Mouse (Mus musculus) heart, postnatal 25 days (tissue): Measurements from ENCODE around the gene R3hdm2. TPM values are rescaled to one million over a fixed set of nuclear protein-coding genes. Genes with fewer than 3 reads are reported as not detected.

Source experiments
- DNase-seq: peaks from one replicate; pipeline ENCODE4 v3.0.0; 2022; ENCODE audit warnings: low spot score
- intact Hi-C: fragments of 180-260 bp; cut with DNase I; formaldehyde crosslinking; loops from one replicate; pipeline ENCODE4 v1.15.1; 2025
- total RNA-seq, 2 experiments: library from RNA; stranded (reverse); gene quantifications; 2 replicates each; pipeline ENCODE4 v1.2.3; 2021

Gene R3hdm2
- total RNA-seq, 2 experiments from 2014 or later: 145 to 159 TPM

DNA sequence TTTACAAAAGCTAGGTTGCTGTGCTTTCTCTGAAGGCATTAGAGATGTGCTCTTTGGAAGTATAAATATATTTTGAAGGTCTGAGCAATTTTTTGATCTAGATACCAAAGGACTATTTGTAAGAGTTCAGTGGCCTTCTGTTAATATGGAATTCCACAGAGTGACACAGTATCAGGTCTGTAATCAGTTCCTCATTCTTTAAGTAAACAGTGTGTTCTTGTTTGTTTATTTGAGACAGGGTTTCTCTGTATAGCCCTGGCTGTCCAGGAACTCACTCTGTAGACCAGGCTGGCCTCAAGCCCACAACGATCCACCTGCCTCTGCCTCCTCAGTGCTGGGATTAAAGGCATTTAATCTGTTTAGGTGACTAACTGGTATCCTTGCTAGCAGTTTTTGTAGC, 33.5 kb downstream of the R3hdm2 start:
- DNase-seq: no peak

DNA sequence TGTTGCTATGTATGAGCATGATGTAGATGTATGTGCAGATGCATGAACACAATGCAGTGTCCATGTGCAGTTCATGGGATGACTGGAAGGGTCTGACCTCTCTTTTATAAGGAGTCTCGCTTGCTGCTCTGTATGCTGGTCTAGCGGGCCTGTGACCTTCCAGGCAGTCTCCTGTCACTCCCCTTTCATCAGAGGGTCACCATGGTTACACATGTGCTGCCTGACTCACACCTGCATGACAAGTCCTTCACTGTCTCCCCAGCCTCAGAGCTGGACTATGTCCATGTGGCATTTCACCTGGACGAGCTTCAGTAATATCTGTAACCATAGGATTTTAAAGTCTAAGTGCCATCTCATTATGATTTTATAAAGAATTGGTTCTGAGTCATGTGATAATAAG, 34.0 kb downstream of the R3hdm2 start:
- DNase-seq: no peak
- intact Hi-C loops: no loop called here

More for the DNA sequence above, 33.5 kb downstream of the R3hdm2 start:
- intact Hi-C loops: no loop called here

DNA sequence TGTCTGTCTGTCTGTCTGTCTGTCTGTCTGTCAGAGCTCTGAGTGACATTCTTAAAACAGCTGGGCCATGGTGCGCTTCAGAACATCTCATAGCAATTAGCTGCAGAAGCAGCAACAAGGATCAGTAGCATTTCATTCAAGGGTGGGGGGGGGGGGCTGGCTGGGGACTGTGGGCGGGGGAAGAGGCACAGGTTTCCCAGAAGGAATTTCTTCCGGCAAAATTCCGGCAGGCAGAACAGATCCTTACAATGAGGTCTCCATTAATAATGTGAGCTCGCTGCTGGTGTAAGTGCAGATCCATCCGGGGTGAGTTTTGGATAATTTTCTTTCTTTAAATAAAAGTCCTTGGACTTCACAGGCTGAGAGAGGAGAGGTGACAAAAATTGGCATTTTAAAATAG, 40.0 kb downstream of the R3hdm2 start:
- intact Hi-C loops: loop anchor here (5.0 kb wide), 1 partner anchor 38 kb away; the partner anchor contains the start of gene R3hdm2
- no peak for DNase-seq

DNA sequence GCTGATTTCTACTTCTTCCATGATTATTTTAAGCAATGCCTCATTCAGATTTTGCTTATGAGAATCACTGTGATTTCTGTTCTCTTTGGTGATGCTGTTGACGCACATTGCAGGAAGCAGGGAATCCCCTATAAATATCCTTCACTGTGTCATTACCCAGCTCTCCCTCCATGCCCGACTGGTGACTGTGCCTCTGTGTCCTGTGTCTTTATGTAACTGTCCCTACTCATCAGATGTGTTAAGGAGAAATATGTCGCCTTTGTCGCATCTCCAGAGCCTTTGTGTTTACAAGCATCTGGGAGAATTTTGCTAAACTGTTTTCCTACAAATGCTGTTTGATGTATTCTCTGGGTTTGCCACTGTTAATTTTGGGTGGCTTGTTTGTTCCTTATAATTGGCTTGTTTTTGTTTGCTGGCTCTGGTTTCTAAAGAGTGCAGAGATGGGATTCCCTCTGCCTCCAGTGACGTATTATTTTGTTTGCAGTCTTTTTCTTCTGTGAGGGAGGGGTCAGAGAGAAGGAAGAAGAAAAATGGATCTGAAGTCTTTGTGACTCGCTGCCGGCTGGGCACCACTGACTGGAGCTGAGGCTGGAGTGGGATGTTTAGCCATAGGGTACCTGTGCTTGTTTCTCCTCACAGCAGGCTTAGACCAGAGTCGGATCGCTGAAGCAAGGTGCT, 40.7 kb downstream of the R3hdm2 start:
- intact Hi-C loops: loop anchor here (5.0 kb wide), 1 partner anchor 39 kb away; the partner anchor contains the start of gene R3hdm2
- DNase-seq: no peak

DNA sequence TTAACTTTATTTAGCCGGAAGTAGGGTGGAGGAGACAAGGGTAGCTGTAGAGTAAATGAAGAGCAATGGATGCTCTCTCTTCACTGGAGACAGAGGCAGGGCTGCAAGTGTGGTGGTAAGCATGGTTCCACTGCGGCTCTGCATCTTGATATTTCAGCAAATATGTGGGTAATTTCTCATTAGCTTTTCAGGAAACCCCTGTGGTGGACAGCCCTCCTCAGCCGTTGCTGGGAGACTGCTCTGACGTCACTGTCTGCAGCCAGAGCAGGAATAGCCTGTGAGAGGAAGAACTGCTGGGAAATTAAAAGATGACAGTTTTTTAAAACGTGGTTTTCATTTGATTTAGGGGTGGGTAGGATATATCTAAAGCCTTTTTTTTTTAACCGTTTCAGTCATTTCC, 41.9 kb downstream of the R3hdm2 start:
- DNase-seq: peak; percentile 31
- intact Hi-C loops: loop anchor here (5.0 kb wide), 1 partner anchor 40 kb away; the partner anchor contains the start of gene R3hdm2

DNA sequence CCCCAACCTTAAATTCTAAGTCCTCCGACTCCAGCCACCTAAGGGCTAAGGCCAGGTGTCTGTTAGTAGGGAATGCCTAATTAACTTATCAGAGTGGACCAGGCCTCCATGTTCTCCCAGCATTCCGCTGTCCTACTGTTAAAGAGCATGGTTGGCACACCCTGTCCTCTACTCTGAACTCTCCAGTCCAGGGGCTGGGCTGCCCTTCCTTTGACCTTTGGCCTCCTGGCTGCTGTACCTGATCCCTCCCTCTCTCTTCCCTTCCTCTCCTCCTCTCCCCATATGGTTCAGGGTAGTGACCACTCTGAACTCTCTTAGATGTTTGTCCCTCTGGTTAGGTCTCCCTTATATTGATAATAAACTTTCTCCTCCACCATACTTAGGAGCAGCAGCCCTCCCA, 45.7 kb downstream of the R3hdm2 start:
- no peak for DNase-seq
- intact Hi-C loops: no loop called here

DNA sequence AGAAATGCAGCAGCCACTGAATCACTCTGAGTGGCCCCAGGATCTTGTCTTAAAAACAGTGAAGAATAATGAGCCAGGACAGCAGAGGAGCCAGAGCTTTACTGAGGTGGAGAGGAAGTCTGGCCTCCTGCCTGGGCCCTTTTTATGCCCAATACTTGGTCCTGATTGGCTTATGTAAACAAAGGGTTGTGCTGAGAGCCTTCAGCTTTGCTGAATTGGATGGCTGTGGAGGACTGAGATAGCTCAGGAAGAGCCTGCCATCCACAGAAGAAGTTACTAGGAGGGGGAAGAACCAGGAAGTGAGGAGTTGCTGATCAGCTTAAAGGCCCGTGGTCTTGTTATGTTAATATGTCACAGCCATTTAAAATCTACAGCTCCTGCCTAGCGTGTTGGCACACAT, 46.5 kb downstream of the R3hdm2 start:
- intact Hi-C loops: no loop called here
- DNase-seq: no peak

DNA sequence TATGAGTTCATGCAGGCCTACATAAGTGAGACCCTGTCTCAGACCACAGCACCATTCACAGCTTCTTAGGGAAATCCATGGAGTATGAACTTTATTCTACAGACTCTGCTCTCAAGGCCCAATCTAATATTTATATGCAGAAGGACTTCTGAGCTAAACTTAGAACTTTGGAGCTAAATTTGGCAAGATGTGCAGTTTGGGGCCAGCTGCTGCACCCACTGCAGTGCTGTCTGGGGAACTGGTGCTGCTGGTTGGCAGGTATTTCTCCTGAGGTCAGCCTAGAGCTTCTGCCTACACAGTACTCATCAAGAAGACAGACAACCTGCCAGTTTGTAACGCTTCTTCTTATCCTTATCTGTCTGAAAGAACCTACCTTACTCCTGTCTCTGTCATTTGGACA, 47.0 kb downstream of the R3hdm2 start:
- DNase-seq: no peak
- intact Hi-C loops: no loop called here

DNA sequence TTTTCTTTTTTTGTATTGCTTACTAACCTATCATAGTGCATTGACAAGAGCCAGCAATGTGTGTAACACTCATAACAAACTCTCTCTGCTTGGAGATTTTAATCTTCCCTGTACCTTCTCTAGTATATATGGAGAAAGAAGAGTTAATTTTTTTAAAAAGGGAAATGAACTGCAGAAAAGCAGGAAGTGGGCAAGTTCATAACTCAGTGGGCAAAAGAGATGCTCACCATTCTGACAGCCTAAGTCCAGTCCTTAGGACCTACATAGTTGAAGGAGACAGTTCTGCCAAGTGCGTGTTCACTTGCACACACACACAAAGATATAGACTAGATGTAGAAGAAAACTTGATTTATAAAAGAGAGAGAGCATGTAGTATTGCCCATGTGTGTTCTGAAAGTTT, 47.9 kb downstream of the R3hdm2 start:
- intact Hi-C loops: no loop called here
- no peak for DNase-seq

DNA sequence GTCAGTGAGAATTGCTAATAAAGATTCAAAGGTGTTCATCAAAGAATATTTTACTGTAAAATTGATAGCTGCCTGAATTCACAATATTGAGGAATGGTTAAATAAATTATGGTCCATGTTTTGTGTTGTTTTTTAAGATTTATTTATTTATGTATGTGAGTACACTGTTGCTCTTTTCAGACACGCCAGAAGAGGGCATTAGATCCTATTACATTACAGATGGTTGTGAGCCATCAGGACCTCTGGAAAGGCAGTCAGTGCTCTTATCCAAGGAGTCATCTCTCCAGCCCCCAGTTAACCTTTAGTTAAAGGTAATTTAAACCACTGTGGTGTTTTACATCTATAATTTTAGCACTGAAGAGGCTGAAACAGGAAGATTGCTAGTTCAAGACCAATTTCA, 49.4 kb downstream of the R3hdm2 start:
- DNase-seq: no peak
- intact Hi-C loops: no loop called here

DNA sequence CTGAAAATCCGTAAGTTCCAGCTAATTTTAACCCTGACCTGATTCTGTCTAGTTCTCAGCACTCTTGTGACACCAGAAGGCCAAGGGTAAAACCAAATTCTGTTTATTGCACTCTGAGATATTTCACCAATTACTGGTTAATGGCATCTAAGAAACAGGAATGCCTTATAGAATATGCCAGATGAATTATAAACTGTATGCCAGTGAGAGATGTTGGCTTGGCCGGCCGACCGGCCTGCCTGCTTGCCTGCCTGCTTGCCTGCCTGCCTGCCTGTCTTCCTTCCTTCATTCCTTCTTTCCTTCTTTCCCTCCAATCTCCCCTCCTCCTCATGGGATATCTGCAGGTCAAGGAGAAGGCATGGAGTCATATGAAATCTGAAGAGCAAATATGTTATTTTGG, 52.3 kb downstream of the R3hdm2 start:
- DNase-seq: no peak
- intact Hi-C loops: no loop called here

DNA sequence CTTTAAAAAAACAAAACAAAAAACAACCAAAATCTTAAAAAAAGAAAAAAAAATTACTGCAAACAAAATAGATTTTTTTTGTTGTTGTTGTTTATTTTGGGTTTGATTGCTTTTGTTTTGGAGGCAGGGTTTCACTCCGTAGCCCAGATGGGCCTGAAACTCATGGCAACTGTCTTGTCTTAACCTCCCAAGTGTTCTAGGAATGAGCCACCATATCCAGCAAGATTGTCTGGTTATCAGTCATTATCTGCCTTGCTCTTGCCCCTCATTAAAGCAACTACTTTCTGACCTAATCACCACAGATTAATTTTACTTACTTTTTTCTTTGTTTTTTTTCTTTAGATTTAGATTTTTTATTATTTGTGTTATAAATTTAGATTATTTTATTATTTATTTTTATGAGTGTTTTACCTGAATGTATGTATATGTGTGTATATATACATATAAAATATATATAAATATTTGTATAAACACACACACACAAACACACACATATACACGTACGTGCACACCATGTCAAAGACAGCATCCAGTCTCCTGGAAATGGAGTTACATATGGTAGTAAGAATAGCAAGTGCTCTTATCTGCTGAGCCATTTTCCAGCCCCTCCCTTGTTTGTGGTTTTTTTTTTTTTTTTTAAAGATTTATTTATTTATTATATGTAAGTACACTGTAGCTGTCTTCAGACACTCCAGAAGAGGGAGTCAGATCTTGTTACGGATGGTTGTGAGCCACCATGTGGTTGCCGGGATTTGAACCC, 57.4 kb downstream of the R3hdm2 start:
- intact Hi-C loops: loop anchor here (5.0 kb wide), 1 partner anchor 85 kb away; the partner anchor contains the start of gene Inhbe
- no peak for DNase-seq

DNA sequence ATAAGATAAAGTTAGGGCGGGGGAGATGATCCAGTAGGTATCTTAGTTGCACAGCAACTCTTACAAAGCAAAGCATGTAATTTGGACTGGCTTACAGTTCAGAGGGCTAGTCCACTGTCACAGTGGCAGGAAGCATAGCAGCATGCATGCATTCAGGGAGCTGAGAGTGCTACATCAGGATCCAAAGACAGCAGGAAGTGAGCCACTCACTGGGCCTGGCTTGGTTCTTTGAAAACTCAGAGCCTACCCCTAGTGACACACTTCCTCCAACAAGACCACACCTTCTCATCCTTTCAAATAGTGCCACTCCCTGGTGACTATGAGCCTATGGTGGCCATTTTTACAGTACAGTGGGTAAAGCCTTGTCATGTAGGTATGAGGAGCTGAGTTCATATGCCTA, 73.6 kb downstream of the R3hdm2 start:
- DNase-seq: no peak
- intact Hi-C loops: no loop called here

DNA sequence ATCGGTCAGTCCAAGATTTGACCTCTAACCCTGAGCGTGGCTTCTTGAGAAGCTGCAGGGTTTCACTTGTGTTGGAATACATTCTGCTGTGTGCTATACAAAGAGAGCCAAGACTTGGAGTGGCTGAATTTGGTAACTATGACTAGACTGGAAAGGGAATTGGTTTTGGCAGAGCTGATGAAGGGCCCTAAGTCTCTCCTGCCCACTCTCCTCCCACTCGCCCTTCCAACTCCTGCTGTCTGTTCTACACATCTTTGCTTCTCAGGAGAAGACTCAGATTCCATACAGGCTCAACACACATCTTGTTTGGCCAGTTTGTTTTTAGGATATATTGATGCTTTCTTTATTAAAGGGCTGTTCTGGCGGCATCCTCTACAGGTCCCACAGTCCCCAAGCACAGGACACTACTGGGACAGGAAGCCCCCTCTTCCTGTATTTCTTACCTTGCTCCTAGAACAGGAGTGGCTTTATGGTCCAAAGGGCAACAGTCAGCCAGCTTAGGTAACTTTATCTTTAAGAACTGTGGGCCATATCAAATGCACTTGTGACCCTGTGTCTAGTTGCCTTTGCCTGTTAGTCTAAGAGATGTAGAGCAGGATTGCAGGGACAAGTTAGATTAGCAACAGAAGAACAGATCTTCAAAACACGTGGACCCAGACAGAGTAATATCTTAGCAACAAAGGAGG, 82.4 kb downstream of the R3hdm2 start:
- DNase-seq: no peak
- intact Hi-C loops: no loop called here

DNA sequence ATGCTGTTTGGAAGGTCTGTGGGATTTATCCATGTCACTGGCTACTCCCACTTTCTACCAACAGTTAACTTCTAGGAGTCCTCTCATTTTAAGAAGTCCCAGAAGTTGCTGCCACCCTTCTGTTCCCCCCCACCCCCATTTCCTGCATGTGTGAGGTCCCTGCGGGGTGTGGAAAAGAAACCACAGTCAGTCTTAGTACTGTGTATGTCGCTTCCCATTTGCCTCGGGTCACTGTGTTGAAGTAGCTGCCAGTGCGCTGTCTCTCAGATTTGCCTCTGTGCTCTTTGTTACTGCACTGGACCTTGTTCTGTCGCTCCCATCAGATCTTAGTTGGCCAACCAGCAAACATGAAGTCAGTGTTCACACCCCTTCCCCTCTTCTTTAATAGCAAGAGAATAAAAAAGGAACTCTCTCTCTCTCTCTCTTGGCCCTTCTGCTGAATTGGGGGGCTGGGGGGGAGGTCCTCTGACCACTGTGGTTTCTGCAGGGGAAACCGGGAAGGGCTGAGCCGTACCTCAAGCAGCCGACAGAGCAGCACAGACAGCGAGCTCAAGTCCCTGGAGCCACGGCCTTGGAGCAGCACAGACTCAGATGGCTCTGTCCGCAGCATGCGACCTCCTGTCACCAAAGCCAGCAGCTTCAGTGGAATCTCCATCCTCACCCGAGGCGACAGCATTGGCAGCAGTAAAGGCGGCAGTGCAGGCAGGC, 91.3 kb downstream of the R3hdm2 start:
- no peak for DNase-seq
- intact Hi-C loops: no loop called here

DNA sequence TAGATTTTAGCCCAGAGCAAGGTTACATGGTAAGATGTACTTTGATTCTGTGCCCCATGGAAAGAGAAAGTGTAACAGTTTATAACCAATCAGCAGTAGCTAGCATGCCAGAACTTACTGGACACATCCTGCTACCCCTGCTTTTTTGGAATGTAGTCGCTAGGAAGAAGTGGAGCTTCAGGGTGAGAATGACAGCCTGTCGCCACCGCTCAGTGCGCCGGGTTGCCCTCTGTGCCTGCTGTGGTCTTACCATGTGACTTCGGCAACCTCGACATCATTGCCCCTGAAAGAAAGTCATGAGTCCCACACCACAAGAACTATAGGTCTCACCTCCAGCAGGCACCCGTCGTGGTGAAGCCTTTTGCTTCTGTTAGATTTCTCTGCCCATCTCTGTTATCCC, 92.6 kb downstream of the R3hdm2 start:
- no peak for DNase-seq
- intact Hi-C loops: no loop called here

DNA sequence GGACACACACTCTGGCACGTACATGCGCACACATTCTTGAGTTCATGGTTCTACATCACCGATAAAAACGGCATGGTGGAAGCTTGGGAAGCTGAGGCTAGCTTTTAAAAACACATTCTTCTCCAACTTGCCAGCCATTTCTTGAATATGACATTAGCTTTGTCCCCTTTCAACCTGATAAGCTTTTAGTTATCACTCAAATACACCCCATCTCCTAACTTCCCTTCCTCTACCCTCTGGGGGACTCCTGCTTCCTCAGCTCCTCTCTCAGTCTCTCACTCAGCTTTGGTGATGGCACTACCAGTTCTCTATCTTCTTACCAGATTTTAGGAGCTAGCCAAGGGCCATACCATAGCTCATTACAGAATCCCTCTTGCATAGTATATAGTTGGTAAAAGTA, 95.0 kb downstream of the R3hdm2 start:
- intact Hi-C loops: no loop called here
- no peak for DNase-seq

DNA sequence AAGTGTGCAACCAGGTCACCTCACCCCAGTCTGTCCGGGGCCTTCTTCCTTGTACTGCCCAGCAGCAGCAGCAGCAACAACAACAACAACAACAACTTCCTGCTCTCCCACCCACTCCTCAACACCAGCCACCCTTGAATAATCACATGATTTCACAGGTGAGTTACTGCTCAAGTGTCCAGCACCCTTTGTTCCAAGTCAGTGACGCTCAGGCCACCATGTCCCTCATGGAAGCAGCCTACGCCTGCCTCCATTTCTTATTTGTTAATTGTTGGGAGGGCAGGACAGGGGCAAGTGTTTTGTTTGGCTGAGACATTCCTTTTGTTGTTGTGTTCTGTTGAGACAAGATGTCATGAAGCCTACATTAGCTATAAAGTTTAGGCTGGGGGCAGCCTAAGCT, 96.4 kb downstream of the R3hdm2 start:
- DNase-seq: no peak
- intact Hi-C loops: no loop called here

DNA sequence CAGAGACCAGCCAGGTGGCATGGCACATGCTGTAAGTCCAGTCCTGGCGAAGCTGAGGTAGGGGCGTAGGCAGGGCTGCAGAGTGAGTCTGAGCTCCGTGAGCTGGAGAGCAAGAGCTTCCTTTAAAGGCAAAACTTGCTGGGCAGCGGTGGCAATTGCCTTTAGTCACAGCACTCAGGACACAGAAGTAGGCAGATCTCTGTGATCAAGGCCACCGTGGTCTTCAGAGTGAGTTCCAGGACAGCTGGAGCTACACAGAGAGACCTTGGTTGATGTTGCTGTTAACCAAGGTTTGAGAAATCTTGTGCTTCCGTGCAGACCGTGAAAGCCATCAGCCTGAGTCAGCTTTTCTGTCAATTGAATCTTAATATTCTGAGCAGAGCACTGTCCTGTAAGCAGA, 97.2 kb downstream of the R3hdm2 start:
- no peak for DNase-seq
- intact Hi-C loops: no loop called here

DNA sequence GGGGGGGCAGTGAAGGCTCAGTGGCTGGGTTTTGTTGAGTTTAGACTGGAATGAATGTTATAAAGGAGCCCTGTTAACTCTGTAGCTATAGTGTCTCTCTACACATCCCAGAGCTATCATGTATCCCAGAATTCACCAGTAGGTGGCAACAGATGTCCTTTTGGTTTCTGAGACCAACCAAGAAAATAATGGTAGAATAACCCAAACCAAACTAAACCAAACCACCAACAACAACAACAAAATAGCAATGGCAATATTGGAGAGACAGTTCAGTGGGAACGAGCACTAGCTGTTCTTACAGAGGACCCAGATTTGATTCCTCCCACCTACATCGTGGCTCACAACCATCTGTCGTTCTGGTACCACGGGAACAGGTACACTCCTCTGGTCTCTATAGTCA, 99.0 kb downstream of the R3hdm2 start:
- DNase-seq: no peak
- intact Hi-C loops: no loop called here
